Mouse (Mus musculus): Measurements from ENCODE around the gene Cers2. TPM values are rescaled to one million over a fixed set of nuclear protein-coding genes. Genes with fewer than 3 reads are reported as not detected.

The Cers2 gene
- total and polyA plus RNA-seq, 3 experiments = 134 to 357 (median 307) TPM

DNA sequence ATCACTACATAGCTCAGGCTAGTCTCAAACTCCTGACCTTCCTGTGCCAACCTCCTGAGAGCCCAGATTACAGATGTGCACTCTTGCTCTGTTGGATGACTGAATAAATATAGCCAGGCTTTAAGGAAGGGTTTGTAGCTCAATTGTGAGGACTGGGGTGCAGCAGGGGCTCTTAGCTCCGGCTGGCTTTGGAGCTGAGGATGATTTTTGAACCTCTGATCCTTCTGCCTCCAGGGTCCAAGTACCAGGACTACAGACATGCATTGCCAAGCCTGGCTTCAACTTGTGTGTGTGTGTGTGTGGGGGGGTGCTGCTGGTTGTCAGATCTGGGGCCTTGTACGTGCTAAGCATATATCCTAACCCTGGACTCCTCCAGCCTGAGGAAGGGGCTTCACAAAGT, 21.7 kb upstream of the Cers2 start:
- H3K9me3 ChIP-seq (replicated peaks; ENCODE audit: insufficient read depth, low read length) = no peaks in the 10 kb centered on the region
- peaks cover 9% of the 10 kb centered on the region; the same call in 1 of the 2 replicates for H3K79me2 ChIP-seq (ENCODE audit: control insufficient read depth, insufficient read depth, low read length, poor library complexity)
- H3K27me3 ChIP-seq (ENCODE audit: control insufficient read depth in 1 of 2, insufficient read depth in 2 of 2, low read length in 2 of 2) = no peaks in the 10 kb centered on the region
- H3K36me3 ChIP-seq (ENCODE audit: control insufficient read depth in 1 of 2, insufficient read depth in 2 of 2, low read length in 2 of 2) = peaks cover 10 to 31% of the 10 kb centered on the region in 2 experiments
- no peak overlapping the region for H3K9ac ChIP-seq (ENCODE audit: control insufficient read depth, low read depth, low read length, poor library complexity, severe bottlenecking)
- no peak overlapping the region for H3K4me3 ChIP-seq (ENCODE audit: control insufficient read depth in 1 of 2, insufficient read depth in 1 of 2, low read depth in 2 of 2, low read length in 2 of 2)
- peaks cover 3 to 8% of the 10 kb centered on the region in 2 experiments; a peak in 3 of 4 replicates for H3K4me1 ChIP-seq (ENCODE audit: control insufficient read depth in 1 of 2, insufficient read depth in 2 of 2, low read length in 2 of 2)
- TF ChIP-seq ZC3H11A (IDR thresholded peaks at IDR 0.05; ENCODE audit: low read depth, low read length) (no peak), ZNF384 (IDR thresholded peaks at IDR 0.05; ENCODE audit: low read depth, low read length) (no peak), MYC (IDR thresholded peaks at IDR 0.05; ENCODE audit: low read depth, low read length) (no peak), TAL1 (IDR thresholded peaks at IDR 0.05; ENCODE audit: low read length) (no peak), CHD1 (IDR thresholded peaks at IDR 0.05; ENCODE audit: low read depth, low read length) (no peak), ZMIZ1 (IDR thresholded peaks at IDR 0.05; ENCODE audit: low read depth, low read length) (0 out of 2 replicates have a peak, but pooled peaks have one; percentile 53), MAZ (IDR thresholded peaks at IDR 0.05; ENCODE audit: low read depth, low read length) (no peak), ELF1 (IDR thresholded peaks at IDR 0.05; ENCODE audit: low read depth, low read length) (no peak), POLR2AphosphoS5 (IDR thresholded peaks at IDR 0.05; ENCODE audit: borderline replicate concordance, low read depth, low read length) (no peak)
- H3K27ac ChIP-seq (ENCODE audit: control insufficient read depth, low read depth, low read length) = no peak overlapping the region
- DNase-seq (ENCODE audit: low read depth, low spot score) = no peak

DNA sequence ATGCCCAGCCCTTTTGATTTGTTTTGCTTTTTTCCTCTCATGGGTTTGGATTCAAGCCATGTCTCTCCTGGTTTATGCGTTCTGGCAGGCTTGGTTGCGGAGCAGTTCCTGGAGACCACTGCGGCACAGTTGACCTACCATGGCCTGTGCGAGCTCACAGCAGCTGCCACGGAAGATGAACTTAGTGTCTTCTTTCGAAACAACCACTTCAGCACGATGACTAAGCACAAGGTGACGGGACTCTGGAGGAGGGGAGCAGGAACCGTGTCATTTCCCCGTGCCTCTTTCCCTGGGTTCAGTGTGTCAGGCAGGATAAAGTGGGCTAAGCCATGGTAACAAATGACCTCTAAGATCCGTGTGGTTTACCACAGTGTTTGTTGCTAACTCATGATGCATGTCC, 21.1 kb upstream of the Cers2 start:
- DNase-seq (ENCODE audit: low read depth, low spot score) = peak; percentile 51
- peaks cover 5% of the 10 kb centered on the region; the same call in 1 of the 2 replicates for H3K79me2 ChIP-seq (ENCODE audit: control insufficient read depth, insufficient read depth, low read length, poor library complexity)
- peaks cover 3 to 8% of the 10 kb centered on the region in 2 experiments; a peak in 3 of 4 replicates for H3K4me1 ChIP-seq (ENCODE audit: control insufficient read depth in 1 of 2, insufficient read depth in 2 of 2, low read length in 2 of 2)
- no peak overlapping the region for H3K27ac ChIP-seq (ENCODE audit: control insufficient read depth, low read depth, low read length)
- peaks cover 10 to 28% of the 10 kb centered on the region in 2 experiments for H3K36me3 ChIP-seq (ENCODE audit: control insufficient read depth in 1 of 2, insufficient read depth in 2 of 2, low read length in 2 of 2)
- H3K9ac ChIP-seq (ENCODE audit: control insufficient read depth, low read depth, low read length, poor library complexity, severe bottlenecking) = no peak overlapping the region
- no peaks in the 10 kb centered on the region for H3K27me3 ChIP-seq (ENCODE audit: control insufficient read depth in 1 of 2, insufficient read depth in 2 of 2, low read length in 2 of 2)
- no peak overlapping the region for H3K4me3 ChIP-seq (ENCODE audit: control insufficient read depth in 1 of 2, insufficient read depth in 1 of 2, low read depth in 2 of 2, low read length in 2 of 2)
- TF ChIP-seq USF2 (IDR thresholded peaks at IDR 0.05; ENCODE audit: borderline replicate concordance in 1 of 2, insufficient read depth in 1 of 2, low read depth in 1 of 2, low read length in 2 of 2) = no peak
- no peak for TF ChIP-seq ELF1 (IDR thresholded peaks at IDR 0.05; ENCODE audit: low read depth, low read length)
- peak in 1 of 3 experiments; percentile 2; a peak in 1 of 6 replicates for TF ChIP-seq CTCF (IDR thresholded peaks at IDR 0.05 in 2 of 3, conservative IDR thresholded peaks at IDR 0.05 in 1 of 3; ENCODE audit: control insufficient read depth in 1 of 3, insufficient read depth in 1 of 3, low read depth in 2 of 3, low read length in 3 of 3, poor library complexity in 1 of 3, severe bottlenecking in 1 of 3)
- no peak for TF ChIP-seq MAZ (IDR thresholded peaks at IDR 0.05; ENCODE audit: low read depth, low read length)
- peak in 1 of 2 experiments; percentile 38; a peak in 2 of 4 replicates for TF ChIP-seq POLR2A (IDR thresholded peaks at IDR 0.05; ENCODE audit: control insufficient read depth in 1 of 2, insufficient read depth in 1 of 2, low read depth in 1 of 2, low read length in 2 of 2, poor library complexity in 1 of 2)
- TF ChIP-seq MAFK (IDR thresholded peaks at IDR 0.05; ENCODE audit: borderline replicate concordance, low read depth, low read length) = no peak
- TF ChIP-seq MYB (IDR thresholded peaks at IDR 0.05; ENCODE audit: low read depth, low read length) = no peak
- TF ChIP-seq MYC (IDR thresholded peaks at IDR 0.05; ENCODE audit: low read depth, low read length) = no peak
- TF ChIP-seq SMC3 (IDR thresholded peaks at IDR 0.05; ENCODE audit: low read depth, low read length) = no peak
- H3K9me3 ChIP-seq (replicated peaks; ENCODE audit: insufficient read depth, low read length) = no peaks in the 10 kb centered on the region
